ENCODE assay signal across 11 mouse cellular contexts in the genomic region with DNA sequence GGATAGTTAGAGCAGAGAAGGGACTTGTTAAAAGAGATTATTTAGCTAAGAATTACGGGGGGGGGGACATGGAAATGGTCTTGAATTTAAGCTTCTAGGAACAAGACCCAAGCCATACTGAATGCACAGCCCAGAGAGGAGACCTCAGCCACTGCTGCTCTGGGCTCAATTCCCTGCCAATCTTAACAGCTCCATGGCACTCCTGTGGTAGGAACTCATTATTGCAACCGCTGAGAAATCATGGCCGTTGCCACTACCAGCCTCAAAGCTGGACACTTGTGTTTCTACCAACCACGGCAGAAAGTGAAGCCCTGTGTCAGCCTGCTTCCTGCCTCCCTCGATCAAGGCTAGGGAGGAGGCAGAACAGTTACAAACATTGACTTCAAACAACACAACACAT. TPM values are rescaled to one million over a fixed set of nuclear protein-coding genes. Genes with fewer than 3 reads are reported as not detected.
A peak's percentile ranks its signal among the peaks of the same experiment; 100 is the strongest.
DNase-seq lines count a peak whose midpoint lies in the region; ATAC-seq and TF ChIP-seq lines count a peak whose summit lies in the region.
"Had no signal": no experiment of that assay in that cellular context is flagged by ENCODE, and none has a peak within 500 bp of the region (broad histone marks: within the 10 kb centered on the region; RNA-seq: fewer than 3 reads in every experiment).

No protein-coding gene starts in this region.

- WGBS in midbrain, embryonic 15.5 days: 28% methylated on average over 5 of the region's 5 CpGs

- H3K4me2 ChIP-seq in midbrain, embryonic 15.5 days: no peak overlapping the region
- H3K4me2 ChIP-seq: heart, embryonic 13.5 days; liver, embryonic 13.5 days had no signal

- intact Hi-C loops in left cerebral cortex, adult 2 months (cut with DNase I): no loop called here
- intact Hi-C loops in left cerebral cortex, postnatal 10 days (cut with DNase I): no loop called here

- TF ChIP-seq CTCF in left cerebral cortex, adult 2 months (IDR thresholded peaks at IDR 0.05): peak; percentile 52

- no peak overlapping the region for H3K27ac ChIP-seq in left cerebral cortex, adult 2 months
- no peak overlapping the region for H3K27ac ChIP-seq in midbrain, embryonic 15.5 days
- H3K27ac ChIP-seq: heart, embryonic 13.5 days; liver, embryonic 13.5 days had no signal

- H3K9ac ChIP-seq in midbrain, embryonic 15.5 days: no peak overlapping the region
- H3K9ac ChIP-seq: heart, embryonic 13.5 days; liver, embryonic 13.5 days had no signal

- no peaks in the 10 kb centered on the region for H3K9me3 ChIP-seq in midbrain, embryonic 15.5 days
- H3K9me3 ChIP-seq: heart, embryonic 13.5 days; liver, embryonic 13.5 days had no signal

- ATAC-seq in CD4-positive, CD25-positive, alpha-beta regulatory T cell, adult 4 months: no peak
- peak; percentile 55 for ATAC-seq in midbrain, embryonic 15.5 days (replicated peaks)

- H3K4me1 ChIP-seq in midbrain, embryonic 15.5 days: peaks cover 11% of the 10 kb centered on the region

- peak; percentile 8 for DNase-seq in CD4-positive, CD25-positive, alpha-beta regulatory T cell, adult 2 months (ENCODE audit: low read depth, low spot score)
- no peak for DNase-seq in left cerebral cortex, adult 2 months (ENCODE audit: extremely low spot score in 1 of 2, low spot score in 2 of 2)
- no peak for DNase-seq in left cerebral cortex, postnatal 10 days (ENCODE audit: extremely low spot score in 1 of 2, low spot score in 2 of 2)
- DNase-seq in kidney, adult 9 months: peak; percentile 43
- no peak for DNase-seq in c-Kit-positive CD71-positive TER-119-positive erythroid progenitor cells, embryonic 14.5 days (ENCODE audit: low spot score)
- no peak for DNase-seq in urinary bladder, postnatal 36 days (ENCODE audit: low spot score in 2 of 2)
- DNase-seq: liver, embryonic 13.5 days; right cerebral cortex, adult 18-20 months had no signal

- no peak overlapping the region for H3K4me3 ChIP-seq in left cerebral cortex, adult 2 months
- H3K4me3 ChIP-seq in midbrain, embryonic 15.5 days: no peak overlapping the region
- H3K4me3 ChIP-seq: heart, embryonic 13.5 days; liver, embryonic 13.5 days had no signal

- no peaks in the 10 kb centered on the region for H3K36me3 ChIP-seq in midbrain, embryonic 15.5 days (replicated peaks)
- H3K36me3 ChIP-seq: heart, embryonic 13.5 days; liver, embryonic 13.5 days had no signal

- no peaks in the 10 kb centered on the region for H3K27me3 ChIP-seq in midbrain, embryonic 15.5 days (replicated peaks)
- H3K27me3 ChIP-seq: liver, embryonic 13.5 days had no signal

RNA-seq across cellular contexts. Expression of gene Enho, which starts 5.4 kb away (rescaled TPM):
- polyA plus RNA-seq in CD4-positive, CD25-positive, alpha-beta regulatory T cell, adult 4 months (2017; shearing (Covaris generic)): not detected
- 10 to 100 TPM; 58.0 to 63.3 TPM for total RNA-seq in left cerebral cortex, adult 2 months (2021)
- 10 to 100 TPM; 61.8 to 62.2 TPM for total RNA-seq in left cerebral cortex, postnatal 10 days (2021)
- 121 and 122 TPM in 2 replicates for polyA plus RNA-seq in midbrain, embryonic 15.5 days (2015; fragmentation: Nextera tagmentation; extraction: Ambion mirVana)

RNA-seq across cellular contexts. Expression of gene Cntfr, which starts 51.4 kb away (rescaled TPM):
- polyA plus RNA-seq in CD4-positive, CD25-positive, alpha-beta regulatory T cell, adult 4 months (2017; shearing (Covaris generic)): not detected
- total RNA-seq in left cerebral cortex, adult 2 months (2021): 100 to 1,000 TPM; 120 to 127 TPM
- 10 to 100 TPM; 57.4 to 75.1 TPM for total RNA-seq in left cerebral cortex, postnatal 10 days (2021)
- polyA plus RNA-seq in midbrain, embryonic 15.5 days (2015; fragmentation: Nextera tagmentation; extraction: Ambion mirVana): 28.1 and 32.2 TPM in 2 replicates

RNA-seq across cellular contexts. Expression of gene Il11ra1, which starts 54.3 kb away (rescaled TPM):
- 10 to 100 TPM in 1 of 2 experiments, 1 to 10 TPM in 1; 10.0 to 14.0 TPM for polyA plus RNA-seq in CD4-positive, CD25-positive, alpha-beta regulatory T cell, adult 4 months (2017; shearing (Covaris generic))
- total RNA-seq in left cerebral cortex, adult 2 months (2021): 10 to 100 TPM; 43.1 to 47.7 TPM
- total RNA-seq in left cerebral cortex, postnatal 10 days (2021): 10 to 100 TPM; 19.1 to 24.3 TPM
- polyA plus RNA-seq in midbrain, embryonic 15.5 days (2015; fragmentation: Nextera tagmentation; extraction: Ambion mirVana): 37.5 and 40.3 TPM in 2 replicates

Comparison
In these comparisons a context has a peak if more than half of its experiments do, and no peak if none do; other contexts are left out.
1. DNase-seq: peak in CD4-positive, CD25-positive, alpha-beta regulatory T cell, adult 2 months (single experiment) and kidney, adult 9 months (single experiment); none in left cerebral cortex, adult 2 months (0 of 2), left cerebral cortex, postnatal 10 days (0 of 2), c-Kit-positive CD71-positive TER-119-positive erythroid progenitor cells, embryonic 14.5 days (single experiment) and urinary bladder, postnatal 36 days (0 of 2).